Mouse (Mus musculus) cortical plate, adult 2 months (tissue): ENCODE data around the gene Cytip.

Experiments used
- CTCF ChIP-seq: fragments of 200-500 bp; IDR thresholded peaks from 2 replicates; pipeline ENCODE4 v1.5.1; 2011; ENCODE audit warnings: mild to moderate bottlenecking, control low read depth, low read length; ENCODE audit not compliant: insufficient read depth; ENCODE audit errors: extremely low read depth
- POLR2A ChIP-seq: fragments of 200-500 bp; IDR thresholded peaks from 2 replicates; pipeline ENCODE4 v1.6.1; 2011; ENCODE audit warnings: mild to moderate bottlenecking, low read length, control low read depth; ENCODE audit not compliant: insufficient read depth; ENCODE audit errors: extremely low read depth

DNA sequence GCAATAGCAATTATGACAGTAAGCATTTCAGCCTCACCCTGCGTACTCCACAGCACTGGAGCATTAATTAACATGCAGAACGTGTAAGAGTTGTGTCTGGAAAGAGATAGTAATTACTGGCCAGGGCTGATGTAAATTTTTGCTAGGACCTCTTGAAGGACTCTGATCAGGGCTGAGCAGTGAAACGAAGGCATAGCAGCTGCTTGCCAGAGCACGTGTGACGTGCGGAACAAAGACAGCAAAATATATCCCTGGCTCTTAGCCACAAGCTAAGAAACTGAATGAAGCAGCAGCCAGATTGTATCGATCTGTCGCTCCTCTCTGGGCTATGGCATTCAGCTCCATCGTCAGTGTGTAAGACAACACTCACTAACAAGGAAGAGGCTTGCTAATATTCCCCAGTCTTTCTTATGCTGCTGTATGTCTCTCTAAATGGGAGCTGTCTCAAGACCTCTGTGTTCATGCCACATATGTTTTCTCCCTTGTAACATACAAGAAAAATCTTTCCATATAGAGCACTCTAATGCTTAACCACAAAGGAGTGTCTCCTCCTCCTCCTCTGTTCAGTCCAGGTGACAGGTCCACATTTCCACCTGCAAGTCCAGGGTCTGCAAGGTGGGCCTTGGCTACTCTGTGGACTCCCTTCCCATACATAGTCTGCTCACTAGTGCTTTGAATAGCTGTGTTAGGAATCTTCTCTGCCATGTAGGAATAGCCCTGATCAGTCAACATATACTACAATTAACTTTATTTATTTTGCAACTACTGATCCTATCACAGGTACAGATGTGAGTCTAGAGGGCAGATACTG lies 20.7 kb downstream of the Cytip start:
- no peak for TF ChIP-seq CTCF
- no peak for TF ChIP-seq POLR2A
